Comparison of ENCODE assay signal across 14 mouse cellular contexts in genomic region chr2:178229231-178229630, GRCm38 (mm10).
"Had no signal": no experiment of that assay in that cellular context is flagged by ENCODE, and none has a peak within 500 bp of the region (broad histone marks: within the 10 kb centered on the region; RNA-seq: fewer than 3 reads in every experiment).

No protein-coding gene starts in this region.

- H3K4me1 ChIP-seq: kidney, embryonic 15.5 days; limb, embryonic 15.5 days; liver, embryonic 12.5 days; midbrain, embryonic 10.5 days; midbrain, embryonic 15.5 days; neural tube, embryonic 13.5 days had no signal

- H3K9ac ChIP-seq: kidney, embryonic 15.5 days; limb, embryonic 15.5 days; liver, embryonic 12.5 days; lung, embryonic 14.5 days; midbrain, embryonic 15.5 days; neural tube, embryonic 13.5 days had no signal

- H3K4me2 ChIP-seq: kidney, embryonic 15.5 days; limb, embryonic 15.5 days; liver, embryonic 12.5 days; lung, embryonic 14.5 days; midbrain, embryonic 15.5 days; neural tube, embryonic 13.5 days had no signal

- H3K27ac ChIP-seq: kidney, embryonic 15.5 days; limb, embryonic 15.5 days; liver, embryonic 12.5 days; midbrain, embryonic 10.5 days; midbrain, embryonic 15.5 days; neural tube, embryonic 13.5 days had no signal

- H3K4me3 ChIP-seq: kidney, embryonic 15.5 days; limb, embryonic 15.5 days; liver, embryonic 12.5 days; midbrain, embryonic 10.5 days; midbrain, embryonic 15.5 days; neural tube, embryonic 13.5 days had no signal

- DNase-seq: kidney, adult 2 months; kidney, postnatal 14 days; lung, embryonic 14.5 days; lung, postnatal 10 days; lung, postnatal 4 days; retina, postnatal 1 day; right cerebral cortex, postnatal 25 days; thymus, postnatal 36 days had no signal

- ATAC-seq: liver, embryonic 12.5 days; midbrain, embryonic 15.5 days had no signal

- H3K9me3 ChIP-seq: kidney, embryonic 15.5 days; limb, embryonic 15.5 days had no signal

- H3K27me3 ChIP-seq: kidney, embryonic 15.5 days; limb, embryonic 15.5 days; liver, embryonic 12.5 days; midbrain, embryonic 15.5 days; neural tube, embryonic 13.5 days had no signal

- H3K36me3 ChIP-seq: kidney, embryonic 15.5 days; limb, embryonic 15.5 days; liver, embryonic 12.5 days; midbrain, embryonic 10.5 days; midbrain, embryonic 15.5 days; neural tube, embryonic 13.5 days had no signal
